Mouse (Mus musculus): ENCODE results near the gene Trir.

Trir gene

DNA sequence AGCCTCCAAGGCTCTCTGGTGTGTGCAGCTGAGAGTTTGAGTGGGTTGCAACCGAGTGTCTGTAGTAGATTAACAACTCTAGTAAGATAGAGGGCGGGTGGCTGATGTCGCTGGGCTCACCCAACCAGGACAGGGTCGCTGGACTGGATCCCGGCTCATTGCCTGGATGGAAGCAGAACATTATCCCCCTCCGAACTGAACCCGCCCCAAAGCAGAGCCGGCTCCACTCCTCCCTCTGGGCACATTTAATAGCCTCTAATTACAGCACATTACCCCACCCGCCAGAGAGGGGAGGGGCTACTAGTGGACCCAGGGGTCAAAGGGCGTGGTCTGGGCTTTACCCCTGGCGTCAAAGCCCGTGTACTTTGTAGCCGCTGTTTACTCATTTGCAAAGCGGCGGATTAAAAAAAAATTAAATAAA lies 37.3 kb upstream of the Trir start:
- Histone ChIP-seq H3K4me3 (replicated peaks; ENCODE audit: low read length) (peak overlapping the region; percentile 91), H3K36me3 (ENCODE audit: insufficient read depth, low read length) (peaks cover 25% of the 10 kb centered on the region), H3K27me3 (ENCODE audit: insufficient read depth, low read length) (no peaks in the 10 kb centered on the region), H3K9me3 (ENCODE audit: low read length) (no peaks in the 10 kb centered on the region), H3K4me1 (replicated peaks; ENCODE audit: low read depth, low read length) (peaks cover 81% of the 10 kb centered on the region)
- TF ChIP-seq POU5F1 (IDR thresholded peaks at IDR 0.05; ENCODE audit: borderline replicate concordance, low read length) (no peak), CTCF (conservative IDR thresholded peaks at IDR 0.05; ENCODE audit: low read length) (no peak), NANOG (IDR thresholded peaks at IDR 0.05; ENCODE audit: borderline replicate concordance, low read length) (no peak)

DNA sequence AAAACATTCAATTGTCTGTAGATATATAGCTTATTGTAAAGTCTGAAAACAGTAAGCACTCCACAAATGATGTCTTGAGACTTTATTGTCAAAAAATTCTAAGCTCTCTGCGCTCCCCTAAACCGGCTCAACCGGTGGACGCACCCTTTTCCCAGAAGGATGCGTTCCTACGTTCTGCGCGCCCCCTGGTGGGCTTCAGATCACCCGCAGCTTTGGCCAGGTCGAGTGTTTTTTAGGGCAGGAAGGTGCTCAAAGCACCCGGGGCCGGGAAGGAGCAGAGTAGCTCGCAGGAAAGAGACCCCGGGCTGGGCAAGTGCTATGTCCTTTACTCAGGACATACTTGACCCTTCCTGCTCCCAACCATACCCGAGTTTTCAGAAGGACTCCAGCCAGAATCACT lies 36.8 kb upstream of the Trir start:
- Histone ChIP-seq H3K4me1 (replicated peaks; ENCODE audit: low read depth, low read length) (peaks cover 81% of the 10 kb centered on the region), H3K9me3 (ENCODE audit: low read length) (no peaks in the 10 kb centered on the region), H3K4me3 (replicated peaks; ENCODE audit: low read length) (peak overlapping the region; percentile 91), H3K27me3 (ENCODE audit: insufficient read depth, low read length) (no peaks in the 10 kb centered on the region), H3K36me3 (ENCODE audit: insufficient read depth, low read length) (peaks cover 30% of the 10 kb centered on the region)
- TF ChIP-seq CTCF (conservative IDR thresholded peaks at IDR 0.05; ENCODE audit: low read length) (peak; percentile 89), NANOG (IDR thresholded peaks at IDR 0.05; ENCODE audit: borderline replicate concordance, low read length) (no peak)

DNA sequence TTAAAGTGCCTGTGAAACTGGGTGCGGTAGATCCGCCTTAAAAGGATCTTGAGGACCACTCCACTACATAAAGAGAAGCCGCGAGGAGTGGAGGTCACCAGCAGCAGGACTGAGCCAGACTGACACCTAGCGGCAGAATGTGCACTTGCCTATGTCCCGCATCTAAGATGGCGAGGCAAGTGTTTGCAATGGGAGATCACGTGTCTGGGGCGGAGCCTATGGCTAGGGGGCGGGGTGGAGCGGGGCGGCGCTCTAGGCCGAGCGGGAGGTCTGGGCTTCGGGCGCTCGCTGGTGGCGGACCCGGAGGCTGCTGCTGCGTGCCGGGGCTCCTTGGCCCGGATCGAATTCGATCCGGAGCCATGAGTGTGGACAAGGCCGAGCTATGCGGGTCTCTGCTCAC lies 36.3 kb upstream of the Trir start, which contains the start of gene Hook2:
TSS of gene Hook2 (plus strand) at position 255 of the 400 bp plus-strand sequence.
- TF ChIP-seq NANOG (IDR thresholded peaks at IDR 0.05; ENCODE audit: borderline replicate concordance, low read length): no peak
- peak; percentile 62 for TF ChIP-seq CTCF (conservative IDR thresholded peaks at IDR 0.05; ENCODE audit: low read length)
- H3K4me1 ChIP-seq (replicated peaks; ENCODE audit: low read depth, low read length): peaks cover 81% of the 10 kb centered on the region
- no peaks in the 10 kb centered on the region for H3K9me3 ChIP-seq (ENCODE audit: low read length)
- H3K4me3 ChIP-seq (replicated peaks; ENCODE audit: low read length): peak within 1 kb of the TSS; percentile 91
- no peaks in the 10 kb centered on the region for H3K27me3 ChIP-seq (ENCODE audit: insufficient read depth, low read length)
- peaks cover 36% of the 10 kb centered on the region for H3K36me3 ChIP-seq (ENCODE audit: insufficient read depth, low read length)

DNA sequence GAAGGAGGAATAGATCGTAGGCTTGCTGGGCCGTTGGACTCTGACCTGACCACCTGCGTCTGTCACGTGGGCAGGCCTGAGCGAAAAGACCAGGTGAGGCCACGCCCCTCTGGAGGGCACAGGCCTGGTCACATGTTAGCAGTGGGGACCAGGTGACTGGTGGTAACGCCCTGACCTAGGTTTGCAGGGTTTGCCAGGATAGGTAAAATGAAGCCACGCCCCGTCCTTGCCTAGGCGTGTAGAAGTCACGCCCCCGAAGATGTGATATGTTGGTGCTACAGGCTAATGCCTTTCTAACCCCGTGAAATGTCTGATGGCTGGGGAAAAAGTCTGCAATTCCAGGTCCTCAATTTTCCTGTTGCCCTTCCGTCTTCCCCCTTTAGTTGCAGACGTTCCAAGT lies 35.8 kb upstream of the Trir start:
- H3K9me3 ChIP-seq (ENCODE audit: low read length): no peaks in the 10 kb centered on the region
- no peak for TF ChIP-seq NANOG (IDR thresholded peaks at IDR 0.05; ENCODE audit: borderline replicate concordance, low read length)
- peaks cover 83% of the 10 kb centered on the region for H3K4me1 ChIP-seq (replicated peaks; ENCODE audit: low read depth, low read length)
- H3K27me3 ChIP-seq (ENCODE audit: insufficient read depth, low read length): no peaks in the 10 kb centered on the region
- H3K36me3 ChIP-seq (ENCODE audit: insufficient read depth, low read length): peaks cover 40% of the 10 kb centered on the region
- H3K4me3 ChIP-seq (replicated peaks; ENCODE audit: low read length): peak overlapping the region; percentile 91

DNA sequence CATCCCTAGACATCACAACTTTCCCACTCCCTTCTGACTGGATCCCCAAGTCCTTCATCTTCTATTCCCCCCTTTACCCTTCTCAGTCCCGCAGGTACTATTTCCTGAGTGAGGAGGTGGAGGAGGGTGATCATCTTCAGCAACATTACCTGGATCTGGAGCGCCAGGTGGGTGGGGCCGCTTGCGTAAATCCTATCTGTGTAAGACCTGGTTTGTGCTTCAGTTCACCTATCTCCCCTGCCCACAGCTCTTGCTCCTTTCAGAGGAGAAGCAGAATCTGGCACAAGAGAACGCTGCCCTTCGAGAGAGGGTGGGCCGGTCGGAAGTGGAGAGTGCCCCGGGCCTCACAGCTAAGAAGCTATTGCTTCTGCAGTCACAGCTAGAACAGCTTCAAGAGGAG lies 32.2 kb upstream of the Trir start:
- no peaks in the 10 kb centered on the region for H3K27me3 ChIP-seq (ENCODE audit: insufficient read depth, low read length)
- H3K9me3 ChIP-seq (ENCODE audit: low read length): no peaks in the 10 kb centered on the region
- H3K4me3 ChIP-seq (replicated peaks; ENCODE audit: low read length): no peak overlapping the region
- H3K36me3 ChIP-seq (ENCODE audit: insufficient read depth, low read length): peaks cover 62% of the 10 kb centered on the region
- TF ChIP-seq NANOG (IDR thresholded peaks at IDR 0.05; ENCODE audit: borderline replicate concordance, low read length) (no peak), POU5F1 (IDR thresholded peaks at IDR 0.05; ENCODE audit: borderline replicate concordance, low read length) (no peak), CTCF (conservative IDR thresholded peaks at IDR 0.05; ENCODE audit: low read length) (no peak)
- H3K4me1 ChIP-seq (replicated peaks; ENCODE audit: low read depth, low read length): peaks cover 71% of the 10 kb centered on the region

DNA sequence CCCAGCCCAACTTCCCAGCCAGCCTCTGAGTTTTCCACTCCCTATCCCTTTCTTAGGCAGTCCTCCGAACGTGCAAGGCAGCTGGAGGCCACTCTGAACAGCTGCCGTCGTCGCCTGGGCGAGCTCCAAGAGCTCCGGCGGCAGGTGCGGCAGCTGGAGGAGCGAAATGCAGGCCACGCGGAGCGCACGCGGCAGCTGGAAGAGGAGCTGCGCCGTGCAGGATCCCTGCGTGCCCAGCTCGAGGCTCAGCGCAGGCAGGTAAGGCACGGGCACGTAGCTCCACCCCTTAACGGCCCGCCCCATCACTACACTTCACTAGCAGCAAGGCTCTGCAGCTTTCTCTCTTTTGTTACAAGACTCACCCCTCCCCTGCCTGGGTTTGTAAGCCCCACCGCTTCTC lies 30.9 kb upstream of the Trir start:
- Histone ChIP-seq H3K4me1 (replicated peaks; ENCODE audit: low read depth, low read length) (peaks cover 68% of the 10 kb centered on the region), H3K4me3 (replicated peaks; ENCODE audit: low read length) (peak overlapping the region; percentile 66), H3K9me3 (ENCODE audit: low read length) (no peaks in the 10 kb centered on the region), H3K36me3 (ENCODE audit: insufficient read depth, low read length) (peaks cover 64% of the 10 kb centered on the region), H3K27me3 (ENCODE audit: insufficient read depth, low read length) (no peaks in the 10 kb centered on the region)
- TF ChIP-seq CTCF (conservative IDR thresholded peaks at IDR 0.05; ENCODE audit: low read length) (no peak), POU5F1 (IDR thresholded peaks at IDR 0.05; ENCODE audit: borderline replicate concordance, low read length) (no peak), NANOG (IDR thresholded peaks at IDR 0.05; ENCODE audit: borderline replicate concordance, low read length) (no peak)

DNA sequence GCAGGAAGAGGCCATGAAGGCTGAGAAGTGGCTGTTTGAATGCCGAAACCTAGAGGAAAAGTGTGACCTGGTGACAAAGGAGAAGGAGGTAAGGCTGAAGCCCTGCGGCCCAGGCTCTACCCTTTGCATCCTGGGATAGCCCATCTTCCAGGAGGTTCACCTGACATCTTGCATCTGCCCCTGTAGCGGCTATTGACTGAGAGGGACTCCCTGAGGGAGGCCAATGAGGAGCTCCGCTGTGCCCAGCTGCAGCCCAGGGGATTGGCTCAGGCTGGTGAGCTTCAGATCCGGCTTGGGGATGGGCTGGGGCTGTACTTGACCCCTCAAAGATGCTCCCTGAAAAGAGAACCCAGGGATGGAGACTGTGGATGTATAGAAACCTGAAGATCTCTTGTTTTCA lies 29.6 kb upstream of the Trir start:
- Histone ChIP-seq H3K4me1 (replicated peaks; ENCODE audit: low read depth, low read length) (peaks cover 67% of the 10 kb centered on the region), H3K9me3 (ENCODE audit: low read length) (no peaks in the 10 kb centered on the region), H3K4me3 (replicated peaks; ENCODE audit: low read length) (0 out of 2 replicates have a peak overlapping the region, but pooled peaks have one; percentile 59), H3K27me3 (ENCODE audit: insufficient read depth, low read length) (no peaks in the 10 kb centered on the region), H3K36me3 (ENCODE audit: insufficient read depth, low read length) (peaks cover 70% of the 10 kb centered on the region)
- TF ChIP-seq POU5F1 (IDR thresholded peaks at IDR 0.05; ENCODE audit: borderline replicate concordance, low read length) (no peak), CTCF (conservative IDR thresholded peaks at IDR 0.05; ENCODE audit: low read length) (no peak), NANOG (IDR thresholded peaks at IDR 0.05; ENCODE audit: borderline replicate concordance, low read length) (no peak)

DNA sequence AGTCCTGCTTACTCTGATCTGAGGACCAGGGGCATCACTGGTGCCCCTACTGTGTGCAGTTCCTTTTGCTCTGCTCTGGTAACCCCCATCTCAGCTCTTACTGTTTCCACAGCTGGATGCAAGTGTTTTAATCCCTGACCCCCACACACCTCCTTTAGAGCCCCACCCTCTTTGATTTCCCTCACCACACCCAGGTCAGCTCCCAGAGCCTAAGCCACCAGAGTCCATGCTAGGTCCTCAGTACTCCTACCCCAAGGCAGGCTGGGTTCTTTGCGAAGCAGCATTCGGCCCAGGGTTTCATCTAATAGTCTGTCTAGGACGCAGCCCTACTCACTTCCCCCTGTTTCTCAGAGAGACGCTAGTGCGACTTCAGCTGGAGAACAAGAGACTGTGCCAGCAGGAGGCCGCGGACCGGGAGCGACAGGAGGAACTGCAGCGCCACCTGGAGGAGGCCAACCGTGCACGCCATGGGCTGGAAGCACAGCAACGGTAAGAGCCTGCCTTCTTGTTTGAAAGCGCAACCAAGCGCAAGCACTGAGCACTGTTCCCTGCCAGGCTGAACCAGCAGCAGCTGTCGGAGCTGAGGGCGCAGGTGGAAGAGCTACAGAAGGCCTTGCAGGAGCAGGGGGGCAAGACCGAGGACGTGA lies 28.9 kb upstream of the Trir start:
- Histone ChIP-seq H3K4me3 (replicated peaks; ENCODE audit: low read length) (peak overlapping the region; percentile 59), H3K36me3 (ENCODE audit: insufficient read depth, low read length) (peaks cover 73% of the 10 kb centered on the region), H3K4me1 (replicated peaks; ENCODE audit: low read depth, low read length) (peaks cover 71% of the 10 kb centered on the region), H3K9me3 (ENCODE audit: low read length) (no peaks in the 10 kb centered on the region), H3K27me3 (ENCODE audit: insufficient read depth, low read length) (no peaks in the 10 kb centered on the region)
- TF ChIP-seq NANOG (IDR thresholded peaks at IDR 0.05; ENCODE audit: borderline replicate concordance, low read length) (no peak), POU5F1 (IDR thresholded peaks at IDR 0.05; ENCODE audit: borderline replicate concordance, low read length) (no peak), CTCF (conservative IDR thresholded peaks at IDR 0.05; ENCODE audit: low read length) (peak; percentile 71)

DNA sequence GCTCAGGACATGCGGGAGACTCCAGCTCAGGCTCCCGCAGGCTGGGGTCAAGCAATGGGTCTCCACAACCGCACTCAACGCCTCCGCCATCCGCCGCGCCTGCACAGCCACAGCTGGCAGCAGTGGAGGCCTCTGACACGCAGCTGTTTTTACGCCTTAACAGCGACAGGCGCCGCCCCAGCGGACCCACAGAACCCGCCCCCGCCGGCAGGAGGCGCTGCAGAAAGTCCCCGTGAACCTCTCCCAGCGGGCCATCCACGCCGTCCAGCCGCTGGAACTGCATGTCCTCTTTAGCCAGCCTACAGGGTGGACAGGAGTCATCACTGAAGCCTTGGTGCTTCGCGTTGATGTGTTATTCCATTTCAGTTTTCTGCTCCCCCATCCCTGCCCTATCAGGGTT lies 18.9 kb upstream of the Trir start:
- Histone ChIP-seq H3K4me1 (replicated peaks; ENCODE audit: low read depth, low read length) (peaks cover 39% of the 10 kb centered on the region), H3K4me3 (replicated peaks; ENCODE audit: low read length) (peak overlapping the region; percentile 67), H3K27me3 (ENCODE audit: insufficient read depth, low read length) (peaks cover 34% of the 10 kb centered on the region), H3K9me3 (ENCODE audit: low read length) (no peaks in the 10 kb centered on the region), H3K36me3 (ENCODE audit: insufficient read depth, low read length) (peaks cover 7% of the 10 kb centered on the region)
- no peak for TF ChIP-seq NANOG (IDR thresholded peaks at IDR 0.05; ENCODE audit: borderline replicate concordance, low read length)
- TF ChIP-seq CTCF (conservative IDR thresholded peaks at IDR 0.05; ENCODE audit: low read length): peak; percentile 62

All from E14TG2a.4 (cell line).